Mouse (Mus musculus) midbrain, postnatal 0 days (tissue): Measurements from ENCODE around the gene Nmnat1. TPM values are rescaled to one million over a fixed set of nuclear protein-coding genes. Genes with fewer than 3 reads are reported as not detected.

Source experiments
- ATAC-seq: fragments of 200-750 bp; cut with Nextera tagmentation; 2 replicates; pipeline ENCODE4 v1.8.0; 2017; ENCODE audit warnings: moderate number of reproducible peaks, mild to moderate bottlenecking, moderate TSS enrichment, moderate library complexity; ENCODE audit not compliant: low FRiP score
- DNase-seq: peaks from one replicate; pipeline ENCODE4 v3.0.0-alpha.2; 2015; ENCODE audit warnings: low spot score
- H3K27ac ChIP-seq: fragments of 300-500 bp; sonication (generic); 2 replicates; pipeline ENCODE4 v1.5.1; 2014; ENCODE audit warnings: low read depth, mild to moderate bottlenecking, low read length, mixed read lengths
- H3K27me3 ChIP-seq: fragments of 300-500 bp; sonication (generic); 2 replicates; pipeline ENCODE4 v1.6.1; 2014; ENCODE audit warnings: low read length, control low read depth, mixed read lengths; ENCODE audit not compliant: insufficient read depth
- H3K36me3 ChIP-seq: fragments of 300-500 bp; sonication (generic); 2 replicates; pipeline ENCODE4 v1.6.1; 2014; ENCODE audit warnings: low read length, control low read depth, mixed read lengths; ENCODE audit not compliant: insufficient read depth
- H3K4me1 ChIP-seq: fragments of 300-500 bp; sonication (generic); 2 replicates; pipeline ENCODE4 v1.6.1; 2014; ENCODE audit warnings: mild to moderate bottlenecking, control low read depth, antibody characterized with exemption, low read length, mixed read lengths; ENCODE audit not compliant: insufficient read depth
- H3K4me2 ChIP-seq: fragments of 300-500 bp; sonication (generic); 2 replicates; pipeline ENCODE4 v1.6.1; 2014; ENCODE audit warnings: low read depth, mild to moderate bottlenecking, low read length, mixed read lengths; ENCODE audit not compliant: poor library complexity, severe bottlenecking
- H3K4me3 ChIP-seq: fragments of 300-500 bp; sonication (generic); 2 replicates; pipeline ENCODE4 v1.5.1; 2014; ENCODE audit warnings: low read depth, mild to moderate bottlenecking, low read length, moderate library complexity
- H3K9ac ChIP-seq: fragments of 300-500 bp; sonication (generic); replicated peaks from 2 replicates; pipeline ENCODE4 v1.6.1; 2014; ENCODE audit warnings: mild to moderate bottlenecking, low read length, moderate library complexity, mixed read lengths; ENCODE audit not compliant: poor library complexity, severe bottlenecking
- H3K9me3 ChIP-seq: fragments of 300-500 bp; sonication (generic); 2 replicates; pipeline ENCODE4 v1.6.1; 2016; ENCODE audit warnings: low read length, control low read depth
- CTCF ChIP-seq: IDR thresholded peaks from 2 replicates; pipeline ENCODE4 v1.5.1; 2016; ENCODE audit warnings: antibody characterized with exemption, mild to moderate bottlenecking
- WGBS: fragments of 180-500 bp; shearing (Covaris S2); extraction: QIAGEN DNeasy Blood & Tissue Kit; methylation state at CpG from one replicate; pipeline ENCODE4 v1.1.7; 2014; 5-methylcytosine and 5-hydroxymethylcytosine counted together
- polyA plus RNA-seq: library from polyadenylated mRNA; unstranded; fragments of >200 nt; fragmentation: Nextera tagmentation; extraction: Ambion mirVana; gene quantifications from 2 replicates; pipeline ENCODE4 v1.2.1, GENCODE M21; 2015
- total RNA-seq: library from RNA; depleted of rRNA; stranded (reverse); fragments of >200 nt; gene quantifications from 2 replicates; pipeline ENCODE4 v1.2.3, GENCODE M21; 2014

The Nmnat1 gene
- total and polyA plus RNA-seq, 2 experiments from 2014 or later: 4.1 to 6.3 TPM

GRCm38 (mm10) chr4:149485825-149486206 is 814 bp upstream of the Nmnat1 start:
- Histone ChIP-seq H3K4me1 (no peaks in the 10 kb centered on the region), H3K36me3 (peaks cover 23% of the 10 kb centered on the region), H3K4me3 (peak overlapping the region; percentile 75), H3K27ac (peak overlapping the region; percentile 62; the same call in 1 of the 2 replicates), H3K9ac (peak overlapping the region; percentile 82; the same call in 1 of the 2 replicates), H3K9me3 (no peaks in the 10 kb centered on the region), H3K4me2 (peak overlapping the region; percentile 58), H3K27me3 (no peaks in the 10 kb centered on the region)
- WGBS: under 1% methylated on average over 10 of the region's 10 CpGs
- DNase-seq: peak; percentile 69
- peak; percentile 63 for TF ChIP-seq CTCF
- ATAC-seq: no peak

GRCm38 (mm10) chr4:149484566-149484965 is 436 bp downstream of the Nmnat1 start:
- Histone ChIP-seq H3K9ac (peak overlapping the region; percentile 82), H3K4me2 (peak overlapping the region; percentile 58), H3K4me3 (peak overlapping the region; percentile 75), H3K4me1 (no peaks in the 10 kb centered on the region), H3K27me3 (no peaks in the 10 kb centered on the region), H3K9me3 (no peaks in the 10 kb centered on the region), H3K36me3 (peaks cover 19% of the 10 kb centered on the region), H3K27ac (peak overlapping the region; percentile 62)
- TF ChIP-seq CTCF: no peak
- 38% methylated on average over 3 of the region's 3 CpGs for WGBS
- no peak for DNase-seq
- no peak for ATAC-seq

- WGBS: 91% methylated on average over 11 of the region's 11 CpGs
- Histone ChIP-seq H3K4me2 (no peak within 1 kb of the TSS), H3K27me3 (no peaks in the 10 kb centered on the region), H3K27ac (no peak within 1 kb of the TSS), H3K9me3 (no peaks in the 10 kb centered on the region), H3K9ac (no peak within 1 kb of the TSS), H3K36me3 (peaks cover 5% of the 10 kb centered on the region; the same call in 1 of the 2 replicates), H3K4me3 (no peak within 1 kb of the TSS), H3K4me1 (no peaks in the 10 kb centered on the region)
- DNase-seq: no peak
- no peak for ATAC-seq
- no peak for TF ChIP-seq CTCF
These were observed 7.9 kb downstream of the Nmnat1 start, which contains the start of gene Tmem274 for GRCm38 (mm10) chr4:149477078-149477477. Gene Tmem274 (plus strand): TSS chr4:149477378.

- no peak overlapping the region for H3K4me3 ChIP-seq
- no peak overlapping the region for H3K27ac ChIP-seq
- H3K27me3 ChIP-seq: no peaks in the 10 kb centered on the region
- no peak overlapping the region for H3K4me2 ChIP-seq
- no peak for TF ChIP-seq CTCF
- no peak overlapping the region for H3K9ac ChIP-seq
- peaks cover 5% of the 10 kb centered on the region; the same call in 1 of the 2 replicates for H3K36me3 ChIP-seq
- peak; percentile 10 for DNase-seq
- no peaks in the 10 kb centered on the region for H3K9me3 ChIP-seq
- ATAC-seq: no peak
- 84% methylated on average over 7 of the region's 7 CpGs for WGBS
- H3K4me1 ChIP-seq: no peaks in the 10 kb centered on the region
These were observed 9.9 kb downstream of the Nmnat1 start for GRCm38 (mm10) chr4:149475096-149475495.

GRCm38 (mm10) chr4:149469557-149469956 is 15.4 kb downstream of the Nmnat1 start:
- no peaks in the 10 kb centered on the region for H3K27me3 ChIP-seq
- DNase-seq: no peak
- no peak overlapping the region for H3K4me2 ChIP-seq
- H3K9ac ChIP-seq: no peak overlapping the region
- H3K4me3 ChIP-seq: no peak overlapping the region
- H3K4me1 ChIP-seq: no peaks in the 10 kb centered on the region
- H3K9me3 ChIP-seq: no peaks in the 10 kb centered on the region
- ATAC-seq: no peak
- no peak overlapping the region for H3K27ac ChIP-seq
- 94% methylated on average over 3 of the region's 3 CpGs for WGBS
- peaks cover 9% of the 10 kb centered on the region; the same call in 1 of the 2 replicates for H3K36me3 ChIP-seq
- no peak for TF ChIP-seq CTCF

GRCm38 (mm10) chr4:149463435-149463950 is 21.5 kb downstream of the Nmnat1 start:
- WGBS: 75% methylated on average over 6 of the region's 6 CpGs
- Histone ChIP-seq H3K9me3 (no peaks in the 10 kb centered on the region), H3K4me2 (no peak overlapping the region), H3K9ac (no peak overlapping the region), H3K4me1 (no peaks in the 10 kb centered on the region), H3K27ac (no peak overlapping the region), H3K27me3 (no peaks in the 10 kb centered on the region), H3K4me3 (no peak overlapping the region), H3K36me3 (no peaks in the 10 kb centered on the region)
- ATAC-seq (no peak), DNase-seq (no peak)
- TF ChIP-seq CTCF: no peak
